Mouse (Mus musculus) C2C12 (cell line): ENCODE results near the gene Tmem198. TPM values are rescaled to one million over a fixed set of nuclear protein-coding genes. Genes with fewer than 3 reads are reported as not detected.

Experiments used
- H3K27me3 ChIP-seq: one replicate; pipeline ENCODE4 v1.6.1; 2011; ENCODE audit not compliant: control insufficient read depth, insufficient read depth, insufficient read length
- H3K36me3 ChIP-seq: one replicate; pipeline ENCODE4 v1.6.1; 2011; ENCODE audit not compliant: control insufficient read depth, insufficient read depth
- H3K4me3 ChIP-seq: one replicate; pipeline ENCODE4 v1.5.1; 2011; ENCODE audit warnings: mild to moderate bottlenecking, control low read depth; ENCODE audit not compliant: poor library complexity, insufficient read depth, severe bottlenecking
- H3K79me2 ChIP-seq: one replicate; pipeline ENCODE4 v1.6.1; 2011; ENCODE audit not compliant: control insufficient read depth, insufficient read depth
- H3K79me3 ChIP-seq: one replicate; pipeline ENCODE4 v1.6.1; 2011; ENCODE audit warnings: low read depth, control low read depth
- H3ac ChIP-seq: one replicate; pipeline ENCODE3; 2011; ENCODE audit warnings: low read depth; ENCODE audit not compliant: control insufficient read depth, insufficient read length
- CEBPB ChIP-seq: IDR thresholded peaks from one replicate; pipeline ENCODE4 v1.6.1; 2011; ENCODE audit warnings: low read depth, mild to moderate bottlenecking, control low read depth, moderate library complexity
- CTCF ChIP-seq: IDR thresholded peaks from one replicate; pipeline ENCODE4 v1.5.1; 2011; ENCODE audit not compliant: control insufficient read depth, insufficient read depth, insufficient read length
- FOSL1 ChIP-seq: IDR thresholded peaks from one replicate; pipeline ENCODE4 v1.8.0; 2011; ENCODE audit warnings: mild to moderate bottlenecking, low read length; ENCODE audit not compliant: poor library complexity, insufficient read depth, severe bottlenecking
- MAX ChIP-seq: IDR thresholded peaks from one replicate; pipeline ENCODE4 v1.6.1; 2011; ENCODE audit warnings: mild to moderate bottlenecking, control low read depth
- MYOD1 ChIP-seq: IDR thresholded peaks from one replicate; pipeline ENCODE4 v1.6.1; 2011; ENCODE audit warnings: low read depth; ENCODE audit not compliant: control insufficient read depth, insufficient read length
- MYOG ChIP-seq: IDR thresholded peaks from one replicate; pipeline ENCODE4 v1.6.1; 2011; ENCODE audit not compliant: control insufficient read depth, insufficient read length; ENCODE audit errors: extremely low read depth
- USF1 ChIP-seq: IDR thresholded peaks from one replicate; pipeline ENCODE4 v1.6.1; 2011; ENCODE audit warnings: low read depth, mild to moderate bottlenecking, control low read depth, moderate library complexity
- polyA plus RNA-seq: library from polyadenylated mRNA; unstranded; fragments of >200 nt; fragmentation: generic; extraction: Trizol; gene quantifications from one replicate; pipeline ENCODE4 v1.2.1, GENCODE M21; 2012; ENCODE audit warnings: missing spikeins

Gene Tmem198
- polyA plus RNA-seq, 1 experiment = 0.70 TPM

DNA sequence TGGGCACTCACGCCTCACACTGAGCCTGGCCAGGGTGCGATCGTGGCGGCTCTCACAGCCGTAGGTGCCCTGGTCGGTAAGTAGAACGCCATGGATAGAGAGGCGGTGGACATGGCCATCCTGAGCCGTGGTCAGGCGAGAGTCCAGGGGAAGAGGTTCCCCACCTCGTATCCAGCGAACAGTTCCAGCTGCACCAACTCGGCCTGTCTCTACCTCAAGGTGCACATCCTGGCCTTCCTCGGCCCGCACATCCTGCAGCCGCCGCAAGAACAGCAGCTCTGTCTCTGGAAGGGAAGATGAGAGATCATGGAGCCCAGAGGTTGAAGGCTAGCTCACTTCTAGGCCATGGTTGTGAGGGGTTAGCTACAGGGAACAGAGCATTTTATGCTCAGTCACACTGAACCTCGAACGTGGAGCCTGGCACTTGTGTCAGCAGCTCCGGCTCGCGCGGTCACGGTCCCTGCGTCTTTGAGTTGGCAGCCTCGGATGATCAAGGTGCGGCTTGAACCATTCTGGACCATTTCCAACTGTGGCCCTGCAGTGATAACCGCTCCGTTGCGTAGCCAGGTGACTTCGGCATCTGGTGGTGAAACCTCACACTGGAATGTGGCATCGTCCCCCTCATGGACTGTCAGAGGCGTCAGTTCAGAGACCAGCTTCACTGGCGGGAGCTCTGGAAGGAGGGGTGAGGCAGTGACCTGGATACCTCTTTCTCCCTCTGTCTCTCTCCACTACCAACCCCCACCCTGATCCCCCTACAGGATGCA lies 11.6 kb downstream of the Tmem198 start:
- no peak overlapping the region for H3ac ChIP-seq
- no peak overlapping the region for H3K4me3 ChIP-seq
- TF ChIP-seq MAX = no peak
- TF ChIP-seq USF1 = no peak
- TF ChIP-seq MYOG = no peak
- TF ChIP-seq CTCF = no peak
- TF ChIP-seq CEBPB = no peak
- TF ChIP-seq FOSL1 = no peak
- no peak for TF ChIP-seq MYOD1
- H3K27me3 ChIP-seq = no peaks in the 10 kb centered on the region
- H3K79me3 ChIP-seq = no peaks in the 10 kb centered on the region
- no peaks in the 10 kb centered on the region for H3K36me3 ChIP-seq
- no peaks in the 10 kb centered on the region for H3K79me2 ChIP-seq

DNA sequence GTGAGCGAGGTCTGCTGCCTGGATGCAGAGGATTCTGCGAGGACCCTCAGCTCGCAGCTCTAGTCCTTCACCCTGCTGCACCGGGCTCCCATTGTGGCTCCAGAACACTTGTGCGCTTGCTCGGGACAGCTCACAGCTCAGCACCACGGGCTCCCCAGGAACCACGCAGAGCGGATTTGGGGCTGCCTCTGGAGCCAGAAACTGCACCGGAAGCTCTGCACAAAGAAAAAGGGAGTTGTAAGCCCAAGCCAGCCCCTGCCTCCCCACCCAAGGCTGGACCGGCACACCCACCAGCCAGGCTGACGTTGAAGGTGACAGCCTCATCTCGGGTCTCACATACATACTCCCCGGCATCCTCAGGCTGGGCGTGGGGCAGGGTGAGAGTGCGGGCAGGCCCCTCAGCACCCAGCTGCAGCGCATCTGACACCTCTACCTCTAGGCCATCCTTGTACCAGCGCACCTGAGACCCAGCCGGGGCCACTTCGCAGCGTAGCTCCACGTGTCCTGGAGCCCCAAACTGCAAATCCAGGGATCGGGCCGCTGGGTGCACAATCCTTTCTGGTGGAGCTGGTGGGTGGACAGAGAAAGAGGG lies 13.3 kb downstream of the Tmem198 start:
- no peaks in the 10 kb centered on the region for H3K79me3 ChIP-seq
- no peak overlapping the region for H3K4me3 ChIP-seq
- H3K79me2 ChIP-seq = no peaks in the 10 kb centered on the region
- TF ChIP-seq CTCF = no peak
- no peak for TF ChIP-seq FOSL1
- no peak for TF ChIP-seq USF1
- no peaks in the 10 kb centered on the region for H3K27me3 ChIP-seq
- no peaks in the 10 kb centered on the region for H3K36me3 ChIP-seq
- H3ac ChIP-seq = no peak overlapping the region

GRCm38 (mm10) chr1:75494878-75495548 lies 15.7 kb downstream of the Tmem198 start:
- H3K79me3 ChIP-seq = no peaks in the 10 kb centered on the region
- no peaks in the 10 kb centered on the region for H3K79me2 ChIP-seq
- H3ac ChIP-seq = no peak overlapping the region
- no peaks in the 10 kb centered on the region for H3K36me3 ChIP-seq
- no peaks in the 10 kb centered on the region for H3K27me3 ChIP-seq
- TF ChIP-seq CTCF (peak; percentile 7), MYOD1 (no peak)
- no peak overlapping the region for H3K4me3 ChIP-seq

DNA sequence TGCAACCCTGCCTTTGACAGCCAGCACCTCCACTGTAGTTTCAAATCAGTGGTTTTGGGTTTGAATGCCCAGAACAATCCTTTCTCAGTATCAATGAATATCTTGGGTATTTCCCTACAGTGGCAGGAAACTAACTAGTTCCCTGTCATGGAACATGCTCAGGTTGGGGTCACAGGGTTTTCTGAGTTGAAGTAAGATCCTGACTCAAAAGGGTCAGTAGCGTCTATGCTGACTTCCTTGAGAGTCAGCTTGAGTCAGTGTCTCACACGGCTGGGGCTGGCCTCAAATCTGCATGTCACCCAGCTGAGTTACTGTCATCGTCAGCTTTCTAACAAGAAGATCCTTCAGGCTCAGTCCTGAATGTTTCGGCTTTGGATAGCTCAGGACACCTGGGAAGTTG lies 19.6 kb downstream of the Tmem198 start:
- no peak for TF ChIP-seq FOSL1
- TF ChIP-seq MYOG = no peak
- no peak for TF ChIP-seq CEBPB
- no peak for TF ChIP-seq USF1
- TF ChIP-seq MAX = no peak
- no peak for TF ChIP-seq CTCF
- TF ChIP-seq MYOD1 = no peak
- no peaks in the 10 kb centered on the region for H3K79me2 ChIP-seq
- no peaks in the 10 kb centered on the region for H3K27me3 ChIP-seq
- no peaks in the 10 kb centered on the region for H3K79me3 ChIP-seq
- H3ac ChIP-seq = no peak overlapping the region
- H3K4me3 ChIP-seq = no peak overlapping the region
- H3K36me3 ChIP-seq = no peaks in the 10 kb centered on the region

DNA sequence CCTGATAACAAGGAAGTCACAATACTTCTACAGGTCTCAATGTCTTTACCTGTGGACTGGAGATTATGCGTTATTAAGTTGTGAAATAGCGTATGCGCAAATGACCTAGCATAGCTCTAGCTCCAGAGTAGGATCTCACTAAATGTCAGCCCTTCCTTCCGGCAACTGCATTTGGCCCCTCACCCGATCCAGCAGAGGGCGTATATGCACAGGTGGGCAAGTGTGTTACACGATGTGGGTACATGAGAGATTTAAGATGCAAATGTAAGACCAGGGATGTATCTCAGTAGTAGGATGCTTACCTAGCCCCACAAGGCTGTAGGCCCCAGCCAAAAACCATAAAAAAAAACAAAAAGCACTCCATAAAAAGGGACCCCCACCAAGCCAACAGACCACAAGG lies 20.1 kb downstream of the Tmem198 start:
- H3ac ChIP-seq = no peak overlapping the region
- no peaks in the 10 kb centered on the region for H3K79me3 ChIP-seq
- TF ChIP-seq CTCF (peak; percentile 10), MAX (no peak)
- no peak overlapping the region for H3K4me3 ChIP-seq
- no peaks in the 10 kb centered on the region for H3K36me3 ChIP-seq
- no peaks in the 10 kb centered on the region for H3K27me3 ChIP-seq
- no peaks in the 10 kb centered on the region for H3K79me2 ChIP-seq

GRCm38 (mm10) chr1:75501905-75502304 lies 22.6 kb downstream of the Tmem198 start:
- Histone ChIP-seq H3K79me2 (no peaks in the 10 kb centered on the region), H3K4me3 (no peak overlapping the region), H3K36me3 (no peaks in the 10 kb centered on the region), H3ac (no peak overlapping the region), H3K79me3 (no peaks in the 10 kb centered on the region), H3K27me3 (peaks cover 1% of the 10 kb centered on the region)
- TF ChIP-seq MYOD1 (no peak), CEBPB (no peak), MYOG (no peak), CTCF (no peak), MAX (no peak), USF1 (no peak), FOSL1 (no peak)
